Mouse (Mus musculus) hindbrain, embryonic 11.5 days (tissue): ENCODE data around the gene E2f4. TPM values are rescaled to one million over a fixed set of nuclear protein-coding genes. Genes with fewer than 3 reads are reported as not detected.

Source experiments
- ATAC-seq: fragments of 200-750 bp; cut with Nextera tagmentation; 2 replicates; pipeline ENCODE4 v1.8.0; 2017; ENCODE audit warnings: mild to moderate bottlenecking, moderate TSS enrichment, moderate library complexity; ENCODE audit not compliant: low FRiP score
- DNase-seq: peaks from one replicate; pipeline ENCODE4 v3.0.0-alpha.2; 2015; ENCODE audit warnings: low spot score
- H3K27ac ChIP-seq: fragments of 300-500 bp; sonication (generic); 2 replicates; pipeline ENCODE4 v1.5.1; 2014; ENCODE audit warnings: mild to moderate bottlenecking, low read depth, low read length
- H3K27me3 ChIP-seq: fragments of 300-500 bp; sonication (generic); 2 replicates; pipeline ENCODE4 v1.6.1; 2014; ENCODE audit warnings: mild to moderate bottlenecking, low read length, moderate library complexity, mixed read lengths; ENCODE audit not compliant: control insufficient read depth, insufficient read depth
- H3K36me3 ChIP-seq: fragments of 300-500 bp; sonication (generic); 2 replicates; pipeline ENCODE4 v1.6.1; 2014; ENCODE audit warnings: mild to moderate bottlenecking, low read length, moderate library complexity, mixed read lengths; ENCODE audit not compliant: control insufficient read depth, insufficient read depth
- H3K4me1 ChIP-seq: fragments of 300-500 bp; sonication (generic); replicated peaks from 2 replicates; pipeline ENCODE4 v1.6.1; 2014; ENCODE audit warnings: low read length, mixed read lengths; ENCODE audit not compliant: control insufficient read depth, insufficient read depth
- H3K4me2 ChIP-seq: fragments of 300-500 bp; sonication (generic); replicated peaks from 2 replicates; pipeline ENCODE4 v1.6.1; 2014; ENCODE audit warnings: mild to moderate bottlenecking, low read depth, low read length
- H3K4me3 ChIP-seq: fragments of 300-500 bp; sonication (generic); 2 replicates; pipeline ENCODE4 v1.5.1; 2014; ENCODE audit warnings: low read depth, low read length
- H3K9ac ChIP-seq: fragments of 300-500 bp; sonication (generic); 2 replicates; pipeline ENCODE4 v1.6.1; 2014; ENCODE audit warnings: low read depth, low read length
- H3K9me3 ChIP-seq: fragments of 300-500 bp; sonication (generic); 2 replicates; pipeline ENCODE4 v1.6.1; 2016; ENCODE audit warnings: low read length; ENCODE audit not compliant: control insufficient read depth
- WGBS: fragments of 180-500 bp; shearing (Covaris S2); extraction: QIAGEN DNeasy Blood & Tissue Kit; methylation state at CpG from one replicate; pipeline ENCODE4 v1.1.7; 2014; 5-methylcytosine and 5-hydroxymethylcytosine counted together
- microRNA counts: library from miRNA; unstranded; fragments of <30 nt; microRNA quantifications from one replicate; lab custom pipeline; 2015
- polyA plus RNA-seq: library from polyadenylated mRNA; unstranded; fragments of >200 nt; fragmentation: Nextera tagmentation; extraction: Ambion mirVana; gene quantifications from 2 replicates; pipeline ENCODE4 v1.2.1, GENCODE M21; 2014

E2f4 gene
- polyA plus RNA-seq, 1 experiment from 2014 or later, result 96.7 TPM

- H3K9me3 ChIP-seq, result no peaks in the 10 kb centered on the region
- H3K9ac ChIP-seq, result no peak overlapping the region
- H3K27me3 ChIP-seq, result no peaks in the 10 kb centered on the region
- H3K4me3 ChIP-seq, result no peak overlapping the region
- no peak overlapping the region for H3K27ac ChIP-seq
- H3K4me2 ChIP-seq, result peak overlapping the region; percentile 98
- peaks cover 4% of the 10 kb centered on the region; the same call in 1 of the 2 replicates for H3K4me1 ChIP-seq
- DNase-seq, result peak; percentile 27
- H3K36me3 ChIP-seq, result no peaks in the 10 kb centered on the region
- ATAC-seq, result no peak
- WGBS, result 49% methylated on average over 7 of the region's 7 CpGs
Observed at GRCm38 (mm10) chr8:105350186-105350585, 52.7 kb downstream of the E2f4 start.

GRCm38 (mm10) chr8:105353583-105354135, 56.2 kb downstream of the E2f4 start:
- Histone ChIP-seq H3K4me1 (0 out of 2 replicates have a peak, but pooled peaks cover 2% of the 10 kb centered on the region), H3K27me3 (no peaks in the 10 kb centered on the region), H3K9ac (no peak overlapping the region), H3K9me3 (no peaks in the 10 kb centered on the region), H3K36me3 (no peaks in the 10 kb centered on the region), H3K27ac (no peak overlapping the region), H3K4me3 (no peak overlapping the region), H3K4me2 (no peak overlapping the region)
- WGBS, result 81% methylated on average over 8 of the region's 8 CpGs
- ATAC-seq, result no peak
- DNase-seq, result no peak

- Histone ChIP-seq H3K27me3 (no peaks in the 10 kb centered on the region), H3K9me3 (no peaks in the 10 kb centered on the region), H3K4me2 (no peak overlapping the region), H3K9ac (no peak overlapping the region), H3K36me3 (no peaks in the 10 kb centered on the region), H3K4me1 (peaks cover 2% of the 10 kb centered on the region; the same call in 1 of the 2 replicates), H3K4me3 (no peak overlapping the region), H3K27ac (no peak overlapping the region)
- WGBS, result 90% methylated on average over 4 of the region's 4 CpGs
- ATAC-seq (no peak), DNase-seq (no peak)
Observed at GRCm38 (mm10) chr8:105354549-105354948, 57.1 kb downstream of the E2f4 start.

MicroRNA genes within 50 kb of the gene (microRNA counts, 519-probe panel; counts per million panel counts)
- 3,130 counts per million, percentile 17 among the panel's probes with 10 or more counts for microRNA mmu-miR-328 (lab: Ali Mortazavi, UCI)

Other genes with a start within 250 kb of the E2f4 start
- not detected in 2 replicates for gene Ces3a, start 249.1 kb upstream of the E2f4 start, polyA plus RNA-seq
- gene Ces3b, start 213.9 kb upstream of the E2f4 start, polyA plus RNA-seq, result not detected in 2 replicates
- gene Ces4a, start 165.9 kb upstream of the E2f4 start, polyA plus RNA-seq, result not detected in 2 replicates
- 65.1 and 69.0 TPM in 2 replicates for gene Cbfb, start 127.0 kb upstream of the E2f4 start, polyA plus RNA-seq
- 33.2 and 34.1 TPM in 2 replicates for gene D230025D16Rik, start 72.5 kb upstream of the E2f4 start, polyA plus RNA-seq
- 4.2 and 6.3 TPM in 2 replicates for gene B3gnt9, start 42.5 kb upstream of the E2f4 start, polyA plus RNA-seq
- gene Tradd, start 33.1 kb upstream of the E2f4 start, polyA plus RNA-seq, result 13.5 and 14.3 TPM in 2 replicates
- gene Fbxl8, start 33.0 kb upstream of the E2f4 start, polyA plus RNA-seq, result 0.78 and 1.4 TPM in 2 replicates
- 0.21 and 0.52 TPM in 2 replicates for gene Hsf4, start 27.9 kb upstream of the E2f4 start, polyA plus RNA-seq
- 2.7 and 3.1 TPM in 2 replicates for gene Nol3, start 21.5 kb upstream of the E2f4 start, polyA plus RNA-seq
- gene 4931428F04Rik, start 7.8 kb upstream of the E2f4 start, polyA plus RNA-seq, result 31.7 and 40.2 TPM in 2 replicates
- 6.0 and 10.0 TPM in 2 replicates for gene Exoc3l, start 1.6 kb upstream of the E2f4 start, polyA plus RNA-seq
- gene Elmo3, start 7.9 kb downstream of the E2f4 start, polyA plus RNA-seq, result 1.7 and 2.6 TPM in 2 replicates
- gene Lrrc29, start 28.6 kb downstream of the E2f4 start, polyA plus RNA-seq, result 0.98 and 1.2 TPM in 2 replicates
- gene Tmem208, start 28.7 kb downstream of the E2f4 start, polyA plus RNA-seq, result 102 and 105 TPM in 2 replicates
- 1.8 and 3.6 TPM in 2 replicates for gene Fhod1, start 50.3 kb downstream of the E2f4 start, polyA plus RNA-seq
- 3.9 and 4.5 TPM in 2 replicates for gene Slc9a5, start 51.2 kb downstream of the E2f4 start, polyA plus RNA-seq
- 0.26 and 0.73 TPM in 2 replicates for gene Plekhg4, start 75.6 kb downstream of the E2f4 start, polyA plus RNA-seq
- gene Kctd19, start 115.8 kb downstream of the E2f4 start, polyA plus RNA-seq, result 0.14 TPM in 1 of 2 replicates, not detected in the other
- gene Lrrc36, start 115.9 kb downstream of the E2f4 start, polyA plus RNA-seq, result 2.8 and 3.0 TPM in 2 replicates
- 206 and 218 TPM in 2 replicates for gene Tppp3, start 173.9 kb downstream of the E2f4 start, polyA plus RNA-seq
- 19.0 and 19.7 TPM in 2 replicates for gene Zdhhc1, start 199.2 kb downstream of the E2f4 start, polyA plus RNA-seq
- gene Hsd11b2, start 221.1 kb downstream of the E2f4 start, polyA plus RNA-seq, result 19.6 and 21.1 TPM in 2 replicates